Mouse (Mus musculus): ENCODE data around the gene Ric1.

GRCm38 (mm10) chr19:29603548-29604353 lies 81.7 kb downstream of the Ric1 start:
- TF ChIP-seq CTCF (IDR thresholded peaks at IDR 0.05; ENCODE audit: extremely low read depth, insufficient read depth, low read length) = no peak
- no peak for TF ChIP-seq POLR2A (IDR thresholded peaks at IDR 0.05; ENCODE audit: extremely low read depth, insufficient read depth, low read length)
